Mouse (Mus musculus): Measurements from ENCODE around the gene Pex5l. TPM values are rescaled to one million over a fixed set of nuclear protein-coding genes. Genes with fewer than 3 reads are reported as not detected.

The Pex5l gene
- polyA plus RNA-seq, 1 experiment from 2014 or later = 0.14 TPM

DNA sequence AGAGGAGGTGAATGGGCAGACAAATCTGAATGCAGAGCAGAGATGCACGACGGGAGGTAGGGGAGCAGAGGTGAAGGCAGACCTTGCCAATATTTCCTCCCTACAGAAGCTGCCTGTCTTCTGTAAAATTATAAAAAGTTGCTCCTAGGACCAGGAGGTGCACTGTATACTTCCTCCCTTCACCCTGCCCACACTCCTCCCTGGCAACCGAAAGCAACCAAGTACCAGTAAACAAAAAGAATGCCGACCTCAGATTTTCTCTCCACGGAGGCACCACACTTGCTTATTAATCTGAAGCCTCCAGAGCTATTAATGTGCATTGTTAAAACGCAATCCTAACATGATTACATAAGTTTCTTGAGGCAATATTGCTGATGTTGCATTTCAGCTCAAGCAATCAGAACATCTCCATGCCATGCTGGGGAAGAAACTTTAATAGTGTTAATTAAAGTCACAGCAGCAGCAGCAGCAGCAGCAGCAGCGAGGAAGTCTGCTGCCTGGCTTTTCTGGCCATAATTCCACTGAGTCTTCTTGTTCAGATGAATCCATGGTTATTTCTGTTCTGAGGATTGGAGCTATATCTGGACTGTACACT, 82.6 kb downstream of the Pex5l start:
- no peaks in the 10 kb centered on the region for H3K9me3 ChIP-seq (ENCODE audit: control insufficient read depth)
- no peak for ATAC-seq

DNA sequence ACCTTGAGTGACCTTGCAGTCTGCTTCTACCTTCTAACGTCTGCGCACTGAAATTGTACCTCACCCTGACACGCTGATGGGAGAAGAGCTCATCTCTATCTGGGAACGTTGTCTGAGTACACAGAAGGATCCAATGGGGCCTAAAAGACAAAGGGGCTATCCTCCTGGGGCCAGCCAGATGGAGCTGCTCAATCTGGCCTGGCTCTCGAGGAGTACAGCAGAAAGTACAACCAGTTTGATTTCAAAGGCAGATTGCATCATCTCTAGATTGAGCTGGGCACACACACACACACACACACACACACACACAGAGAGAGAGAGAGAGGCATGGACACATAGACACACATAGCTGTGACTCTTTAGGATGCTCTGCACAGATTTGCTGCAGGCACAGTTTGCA, 94.7 kb downstream of the Pex5l start:
- ATAC-seq = no peak
- H3K27me3 ChIP-seq (replicated peaks; ENCODE audit: control insufficient read depth, insufficient read depth, low read length) = no peaks in the 10 kb centered on the region
- 63% methylated on average over 5 of the region's 5 CpGs for WGBS

More for the DNA sequence above, 82.6 kb downstream of the Pex5l start:
- Histone ChIP-seq H3K4me1 (replicated peaks; ENCODE audit: control insufficient read depth, insufficient read depth, low read length) (no peaks in the 10 kb centered on the region), H3K36me3 (ENCODE audit: control insufficient read depth, insufficient read depth) (no peaks in the 10 kb centered on the region), H3K4me2 (replicated peaks; ENCODE audit: low read depth) (no peak overlapping the region), H3K4me3 (ENCODE audit: low read depth, low read length) (no peak overlapping the region), H3K27me3 (replicated peaks; ENCODE audit: control insufficient read depth, insufficient read depth, low read length) (no peaks in the 10 kb centered on the region), H3K27ac (ENCODE audit: low read depth, low read length) (no peak overlapping the region), H3K9ac (ENCODE audit: low read depth, low read length) (no peak overlapping the region)
- 56% methylated on average over 7 of the region's 7 CpGs for WGBS
- no peak for TF ChIP-seq CTCF (IDR thresholded peaks at IDR 0.05; ENCODE audit: low read depth)

DNA sequence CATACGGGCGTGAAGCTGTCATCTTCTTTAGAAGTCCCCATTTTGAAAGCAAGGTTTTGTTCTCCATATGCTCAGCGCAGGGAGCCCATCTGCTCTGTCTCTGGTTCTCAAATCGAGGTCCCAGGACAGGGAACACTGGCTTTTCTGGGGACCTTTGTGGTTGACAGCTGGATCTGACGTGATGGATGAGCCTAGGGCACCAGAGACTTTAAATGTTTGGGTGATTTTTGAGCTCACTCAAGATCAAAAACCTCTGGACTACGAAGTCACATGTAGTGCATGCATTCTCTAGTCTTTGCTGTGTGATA, 98.3 kb downstream of the Pex5l start:
- no peak overlapping the region for H3K4me2 ChIP-seq (replicated peaks; ENCODE audit: low read depth)
- no peaks in the 10 kb centered on the region for H3K36me3 ChIP-seq (ENCODE audit: control insufficient read depth, insufficient read depth)
- WGBS = 86% methylated on average over 6 of the region's 6 CpGs
- H3K4me1 ChIP-seq (replicated peaks; ENCODE audit: control insufficient read depth, insufficient read depth, low read length) = no peaks in the 10 kb centered on the region
- no peak overlapping the region for H3K9ac ChIP-seq (ENCODE audit: low read depth, low read length)
- H3K9me3 ChIP-seq (ENCODE audit: control insufficient read depth) = no peaks in the 10 kb centered on the region
- H3K27me3 ChIP-seq (replicated peaks; ENCODE audit: control insufficient read depth, insufficient read depth, low read length) = no peaks in the 10 kb centered on the region
- no peak for ATAC-seq
- no peak for TF ChIP-seq CTCF (IDR thresholded peaks at IDR 0.05; ENCODE audit: low read depth)
- H3K27ac ChIP-seq (ENCODE audit: low read depth, low read length) = no peak overlapping the region
- H3K4me3 ChIP-seq (ENCODE audit: low read depth, low read length) = no peak overlapping the region

More for the DNA sequence above, 94.7 kb downstream of the Pex5l start:
- H3K4me2 ChIP-seq (replicated peaks; ENCODE audit: low read depth) = no peak overlapping the region
- no peaks in the 10 kb centered on the region for H3K9me3 ChIP-seq (ENCODE audit: control insufficient read depth)
- no peak overlapping the region for H3K4me3 ChIP-seq (ENCODE audit: low read depth, low read length)
- no peaks in the 10 kb centered on the region for H3K36me3 ChIP-seq (ENCODE audit: control insufficient read depth, insufficient read depth)
- no peaks in the 10 kb centered on the region for H3K4me1 ChIP-seq (replicated peaks; ENCODE audit: control insufficient read depth, insufficient read depth, low read length)
- H3K27ac ChIP-seq (ENCODE audit: low read depth, low read length) = no peak overlapping the region
- no peak overlapping the region for H3K9ac ChIP-seq (ENCODE audit: low read depth, low read length)
- no peak for TF ChIP-seq CTCF (IDR thresholded peaks at IDR 0.05; ENCODE audit: low read depth)

DNA sequence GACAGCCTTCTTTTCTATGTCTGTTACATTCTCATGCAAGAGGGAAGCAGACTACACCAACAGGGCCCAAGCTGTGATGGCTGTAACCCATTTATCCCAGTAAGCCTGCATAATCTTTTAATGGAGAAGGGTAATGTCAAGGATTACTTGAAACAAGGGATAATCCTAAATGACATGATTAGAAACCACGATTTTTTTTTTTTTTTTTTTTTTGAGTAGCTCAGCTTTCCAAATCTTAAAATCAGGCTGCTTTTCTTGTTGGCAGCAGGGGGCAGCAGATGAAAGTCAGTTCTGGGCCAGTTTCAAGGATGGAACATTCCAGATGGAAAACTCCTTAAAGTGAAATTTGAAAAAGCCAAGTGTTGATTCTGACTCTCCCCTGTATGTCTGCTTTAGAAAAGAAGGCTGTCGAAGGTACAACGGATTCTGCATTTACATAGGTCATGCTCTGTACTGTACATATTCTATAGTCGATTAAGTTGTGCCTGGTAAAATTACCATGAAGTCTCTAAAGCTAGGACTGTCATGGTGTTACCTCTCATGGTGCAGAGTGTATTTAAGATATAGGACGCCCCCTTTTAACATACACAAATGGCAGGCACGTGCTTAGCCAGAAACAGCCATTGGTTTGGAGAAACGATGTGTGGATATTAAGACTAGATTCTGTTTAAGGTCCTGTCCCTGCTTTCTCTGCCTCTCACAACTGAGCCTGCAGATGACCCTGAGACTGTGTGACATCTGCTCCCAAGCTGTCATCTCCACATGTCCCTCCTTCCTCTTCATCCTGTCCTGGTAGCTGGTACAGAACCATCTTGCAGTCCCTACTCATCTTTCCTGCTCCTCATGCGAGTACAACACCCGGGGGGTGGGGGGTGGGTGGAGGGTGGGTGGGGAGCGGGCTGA, 98.9 kb downstream of the Pex5l start:
- no peak overlapping the region for H3K9ac ChIP-seq (ENCODE audit: low read depth, low read length)
- peak; percentile 44 for TF ChIP-seq CTCF (IDR thresholded peaks at IDR 0.05; ENCODE audit: low read depth)
- no peak overlapping the region for H3K4me3 ChIP-seq (ENCODE audit: low read depth, low read length)
- H3K4me2 ChIP-seq (replicated peaks; ENCODE audit: low read depth) = no peak overlapping the region
- no peak for ATAC-seq
- no peaks in the 10 kb centered on the region for H3K36me3 ChIP-seq (ENCODE audit: control insufficient read depth, insufficient read depth)
- no peaks in the 10 kb centered on the region for H3K9me3 ChIP-seq (ENCODE audit: control insufficient read depth)
- H3K27me3 ChIP-seq (replicated peaks; ENCODE audit: control insufficient read depth, insufficient read depth, low read length) = no peaks in the 10 kb centered on the region
- no peak overlapping the region for H3K27ac ChIP-seq (ENCODE audit: low read depth, low read length)
- no peaks in the 10 kb centered on the region for H3K4me1 ChIP-seq (replicated peaks; ENCODE audit: control insufficient read depth, insufficient read depth, low read length)
- WGBS = 68% methylated on average over 10 of the region's 10 CpGs

DNA sequence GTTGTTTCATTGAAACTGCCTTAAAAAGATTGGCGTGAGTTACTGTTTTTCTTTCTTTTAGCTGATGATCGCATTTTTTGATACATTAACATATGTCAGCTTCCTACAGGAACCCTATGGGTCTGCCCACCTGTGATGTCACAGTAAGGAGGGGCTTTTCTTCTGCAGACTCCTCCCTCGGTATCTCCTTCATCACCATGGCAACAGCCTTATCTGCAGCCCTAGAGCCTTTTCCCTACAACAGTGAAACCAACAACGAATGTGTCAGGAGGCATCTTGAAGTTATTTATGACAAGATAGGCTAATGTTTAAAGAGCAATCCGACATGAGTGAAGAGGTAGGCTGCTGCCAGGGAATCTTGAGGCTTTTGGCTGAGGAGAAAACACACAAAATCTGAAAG, 118.5 kb downstream of the Pex5l start:
- Histone ChIP-seq H3K27ac (ENCODE audit: low read depth, low read length) (no peak overlapping the region), H3K36me3 (ENCODE audit: control insufficient read depth, insufficient read depth) (no peaks in the 10 kb centered on the region), H3K9ac (ENCODE audit: low read depth, low read length) (no peak overlapping the region), H3K4me2 (replicated peaks; ENCODE audit: low read depth) (no peak overlapping the region), H3K4me3 (ENCODE audit: low read depth, low read length) (no peak overlapping the region), H3K27me3 (replicated peaks; ENCODE audit: control insufficient read depth, insufficient read depth, low read length) (no peaks in the 10 kb centered on the region), H3K4me1 (replicated peaks; ENCODE audit: control insufficient read depth, insufficient read depth, low read length) (no peaks in the 10 kb centered on the region), H3K9me3 (ENCODE audit: control insufficient read depth) (no peaks in the 10 kb centered on the region)
- 33% methylated on average over 5 of the region's 5 CpGs for WGBS
- ATAC-seq = no peak
- no peak for TF ChIP-seq CTCF (IDR thresholded peaks at IDR 0.05; ENCODE audit: low read depth)

DNA sequence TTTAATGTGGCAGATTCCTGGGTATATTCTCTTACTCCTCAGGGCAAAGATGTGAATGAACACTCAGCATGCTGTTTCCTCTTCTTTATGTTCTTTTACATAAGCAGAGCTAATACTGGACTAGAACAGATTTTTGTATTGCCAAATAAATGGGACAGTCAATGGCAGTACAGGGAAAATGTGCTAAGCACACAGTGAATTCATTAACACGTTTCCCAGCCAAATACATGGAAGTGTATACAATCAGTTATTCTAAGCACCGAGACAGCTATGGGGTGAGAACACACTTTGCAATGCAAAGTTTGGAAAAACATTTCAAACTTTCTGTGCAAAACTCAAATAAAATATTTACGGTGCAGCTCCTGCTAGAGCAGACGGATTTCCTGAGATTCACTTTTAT, 139.1 kb downstream of the Pex5l start:
- Histone ChIP-seq H3K36me3 (ENCODE audit: control insufficient read depth, insufficient read depth) (no peaks in the 10 kb centered on the region), H3K4me1 (replicated peaks; ENCODE audit: control insufficient read depth, insufficient read depth, low read length) (no peaks in the 10 kb centered on the region), H3K27ac (ENCODE audit: low read depth, low read length) (no peak overlapping the region), H3K9me3 (ENCODE audit: control insufficient read depth) (no peaks in the 10 kb centered on the region), H3K4me3 (ENCODE audit: low read depth, low read length) (no peak overlapping the region), H3K27me3 (replicated peaks; ENCODE audit: control insufficient read depth, insufficient read depth, low read length) (no peaks in the 10 kb centered on the region), H3K4me2 (replicated peaks; ENCODE audit: low read depth) (no peak overlapping the region), H3K9ac (ENCODE audit: low read depth, low read length) (no peak overlapping the region)
- ATAC-seq = no peak
- TF ChIP-seq CTCF (IDR thresholded peaks at IDR 0.05; ENCODE audit: low read depth) = no peak
- 58% methylated on average over 4 of the region's 4 CpGs for WGBS
